Mouse (Mus musculus): ENCODE measurements around the gene Bend4. TPM values are rescaled to one million over a fixed set of nuclear protein-coding genes. Genes with fewer than 3 reads are reported as not detected.
A peak's percentile ranks its signal among the peaks of the same experiment; 100 is the strongest.

The Bend4 gene
- total RNA-seq (2014; rRNA removed) (7.2 and 11.5 TPM in 2 replicates), polyA plus RNA-seq (2015; fragmentation: Nextera tagmentation; extraction: Ambion mirVana) (2.6 and 5.0 TPM in 2 replicates)

GRCm38 (mm10) chr5:67427443-67428360, at the start of gene Bend4:
Bend4 (minus strand) TSS chr5:67428310.
- peak within 1 kb of the TSS; percentile 81 for H3K4me2 ChIP-seq (ENCODE audit: low read depth)
- ATAC-seq (peak; percentile 89), DNase-seq (peak; percentile 88)
- TF ChIP-seq CTCF (IDR thresholded peaks at IDR 0.05; ENCODE audit: low read depth) = no peak
- peak within 1 kb of the TSS; percentile 71 for H3K9ac ChIP-seq
- H3K36me3 ChIP-seq (ENCODE audit: insufficient read depth) = no peaks in the 10 kb centered on the region
- H3K27ac ChIP-seq (ENCODE audit: low read depth, low read length) = peak within 1 kb of the TSS; percentile 69
- 2% methylated on average over 82 of the region's 90 CpGs for WGBS
- H3K9me3 ChIP-seq (ENCODE audit: low read length) = no peaks in the 10 kb centered on the region
- peaks cover 5% of the 10 kb centered on the region; the same call in 1 of the 2 replicates for H3K27me3 ChIP-seq (ENCODE audit: insufficient read depth, low read length)
- no peaks in the 10 kb centered on the region for H3K4me1 ChIP-seq (ENCODE audit: insufficient read depth)
- peak within 1 kb of the TSS; percentile 77 for H3K4me3 ChIP-seq (ENCODE audit: low read depth, low read length)

- Histone ChIP-seq H3K27me3 (ENCODE audit: insufficient read depth, low read length) (no peaks in the 10 kb centered on the region), H3K9me3 (ENCODE audit: low read length) (no peaks in the 10 kb centered on the region), H3K27ac (ENCODE audit: low read depth, low read length) (no peak overlapping the region), H3K9ac (no peak overlapping the region), H3K4me1 (ENCODE audit: insufficient read depth) (peaks cover 8% of the 10 kb centered on the region; the same call in 1 of the 2 replicates), H3K36me3 (ENCODE audit: insufficient read depth) (no peaks in the 10 kb centered on the region), H3K4me2 (ENCODE audit: low read depth) (no peak overlapping the region; the same call in 1 of the 2 replicates), H3K4me3 (ENCODE audit: low read depth, low read length) (no peak overlapping the region)
- no peak for TF ChIP-seq CTCF (IDR thresholded peaks at IDR 0.05; ENCODE audit: low read depth)
- DNase-seq (peak; percentile 60), ATAC-seq (peak; percentile 63; the same call in 1 of the 2 replicates)
- 18% methylated on average over 8 of the region's 8 CpGs for WGBS
Observed at GRCm38 (mm10) chr5:67473723-67474122, 45.6 kb upstream of the Bend4 start.

- H3K27me3 ChIP-seq (ENCODE audit: insufficient read depth, low read length) = no peaks in the 10 kb centered on the region
- no peak overlapping the region for H3K27ac ChIP-seq (ENCODE audit: low read depth, low read length)
- ATAC-seq (peak; percentile 36; the same call in 1 of the 2 replicates), DNase-seq (peak; percentile 19)
- TF ChIP-seq CTCF (IDR thresholded peaks at IDR 0.05; ENCODE audit: low read depth) = no peak
- no peak overlapping the region for H3K4me3 ChIP-seq (ENCODE audit: low read depth, low read length)
- no peak overlapping the region for H3K9ac ChIP-seq
- WGBS = 36% methylated on average over 5 of the region's 5 CpGs
- no peaks in the 10 kb centered on the region for H3K9me3 ChIP-seq (ENCODE audit: low read length)
- H3K4me2 ChIP-seq (ENCODE audit: low read depth) = no peak overlapping the region
- peaks cover 8% of the 10 kb centered on the region; the same call in 1 of the 2 replicates for H3K4me1 ChIP-seq (ENCODE audit: insufficient read depth)
- no peaks in the 10 kb centered on the region for H3K36me3 ChIP-seq (ENCODE audit: insufficient read depth)
Observed at GRCm38 (mm10) chr5:67473094-67473493, 45.0 kb upstream of the Bend4 start.

- Histone ChIP-seq H3K27ac (ENCODE audit: low read depth, low read length) (0 out of 2 replicates have a peak overlapping the region, but pooled peaks have one; percentile 2), H3K36me3 (ENCODE audit: insufficient read depth) (no peaks in the 10 kb centered on the region), H3K9me3 (ENCODE audit: low read length) (no peaks in the 10 kb centered on the region), H3K4me3 (ENCODE audit: low read depth, low read length) (0 out of 2 replicates have a peak overlapping the region, but pooled peaks have one; percentile 7), H3K4me1 (ENCODE audit: insufficient read depth) (peaks cover 5% of the 10 kb centered on the region; the same call in 1 of the 2 replicates), H3K27me3 (ENCODE audit: insufficient read depth, low read length) (no peaks in the 10 kb centered on the region), H3K4me2 (ENCODE audit: low read depth) (peak overlapping the region; percentile 40), H3K9ac (no peak overlapping the region)
- TF ChIP-seq CTCF (IDR thresholded peaks at IDR 0.05; ENCODE audit: low read depth) = no peak
- 24% methylated on average over 15 of the region's 15 CpGs for WGBS
- DNase-seq (peak; percentile 48), ATAC-seq (peak; percentile 89)
Observed at GRCm38 (mm10) chr5:67466866-67467530, 38.9 kb upstream of the Bend4 start.

GRCm38 (mm10) chr5:67464899-67465298, 36.8 kb upstream of the Bend4 start:
- no peak for ATAC-seq
- WGBS = 81% methylated on average over 3 of the region's 3 CpGs

GRCm38 (mm10) chr5:67463636-67464035, 35.5 kb upstream of the Bend4 start:
- Histone ChIP-seq H3K27ac (ENCODE audit: low read depth, low read length) (no peak overlapping the region), H3K27me3 (ENCODE audit: insufficient read depth, low read length) (no peaks in the 10 kb centered on the region), H3K9me3 (ENCODE audit: low read length) (no peaks in the 10 kb centered on the region), H3K36me3 (ENCODE audit: insufficient read depth) (no peaks in the 10 kb centered on the region), H3K4me2 (ENCODE audit: low read depth) (no peak overlapping the region), H3K4me3 (ENCODE audit: low read depth, low read length) (no peak overlapping the region), H3K9ac (no peak overlapping the region), H3K4me1 (ENCODE audit: insufficient read depth) (peaks cover 5% of the 10 kb centered on the region; the same call in 1 of the 2 replicates)
- TF ChIP-seq CTCF (IDR thresholded peaks at IDR 0.05; ENCODE audit: low read depth) = no peak
- DNase-seq (no peak), ATAC-seq (no peak)
- WGBS = 93% methylated on average over 9 of the region's 9 CpGs

More at GRCm38 (mm10) chr5:67464899-67465298, 36.8 kb upstream of the Bend4 start:
- no peak for DNase-seq
- Histone ChIP-seq H3K36me3 (ENCODE audit: insufficient read depth) (no peaks in the 10 kb centered on the region), H3K27ac (ENCODE audit: low read depth, low read length) (no peak overlapping the region), H3K4me1 (ENCODE audit: insufficient read depth) (peaks cover 5% of the 10 kb centered on the region; the same call in 1 of the 2 replicates), H3K4me3 (ENCODE audit: low read depth, low read length) (no peak overlapping the region), H3K9me3 (ENCODE audit: low read length) (no peaks in the 10 kb centered on the region), H3K9ac (no peak overlapping the region), H3K4me2 (ENCODE audit: low read depth) (no peak overlapping the region), H3K27me3 (ENCODE audit: insufficient read depth, low read length) (no peaks in the 10 kb centered on the region)
- TF ChIP-seq CTCF (IDR thresholded peaks at IDR 0.05; ENCODE audit: low read depth) = no peak
